ENCODE assay signal across 8 mouse cellular contexts in the genomic region with DNA sequence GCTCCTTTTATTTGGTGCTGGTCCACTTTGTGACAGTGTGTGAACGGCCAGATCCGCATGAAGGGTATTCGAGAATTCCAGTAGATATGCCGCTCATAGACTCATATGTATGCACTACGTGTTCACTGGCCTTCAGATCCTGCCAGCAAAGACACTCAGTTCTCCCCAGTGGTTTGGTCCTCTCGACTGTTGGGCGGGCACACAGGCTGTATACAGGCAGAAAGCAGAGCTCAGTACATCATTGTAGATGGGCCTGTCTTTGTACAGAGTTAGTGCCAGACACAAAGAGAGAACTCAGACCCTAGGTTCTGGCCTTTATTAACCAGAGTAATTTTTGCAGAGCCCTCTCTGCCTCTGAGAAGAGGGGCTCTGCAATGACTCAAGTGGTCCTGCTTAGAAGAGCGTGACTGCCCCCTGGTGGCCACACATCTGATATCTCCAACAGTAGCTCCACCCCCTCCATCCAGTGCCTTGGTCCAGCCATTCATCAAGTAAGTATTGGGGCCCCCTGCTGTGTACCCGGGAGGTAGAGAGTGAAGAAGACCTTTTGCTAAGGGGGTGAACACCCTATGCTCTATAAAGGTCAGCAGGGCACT. TPM values are rescaled to one million over a fixed set of nuclear protein-coding genes. Genes with fewer than 3 reads are reported as not detected.
DNase-seq lines count a peak whose midpoint lies in the region; ATAC-seq lines count a peak whose summit lies in the region.

No protein-coding gene starts in this region.

- H3K4me2 ChIP-seq in hindbrain, embryonic 15.5 days, result no peak overlapping the region

- DNase-seq in T-cell, adult 2 months (ENCODE audit: low spot score), result peak; percentile 51
- DNase-seq in cerebellum, postnatal 25 days, result peak; percentile 73 to 88
- peak; percentile 85 to 90 for DNase-seq in frontal cortex, postnatal 36 days (ENCODE audit: low spot score in 2 of 2)
- peak; percentile 85 for DNase-seq in left cerebral cortex, adult 11 months (ENCODE audit: low spot score)
- DNase-seq in lung, postnatal 36 days, result peak; percentile 93
- DNase-seq in right cerebral cortex, postnatal 10 days (ENCODE audit: low spot score in 2 of 2), result peak; percentile 91 to 93
- DNase-seq in urinary bladder, postnatal 36 days (ENCODE audit: low spot score in 2 of 2), result peak; percentile 71 to 75

- H3K4me3 ChIP-seq in hindbrain, embryonic 15.5 days, result no peak overlapping the region

- peak overlapping the region; percentile 55 for H3K27ac ChIP-seq in hindbrain, embryonic 15.5 days (replicated peaks)

- no peak overlapping the region for H3K9ac ChIP-seq in hindbrain, embryonic 15.5 days

- WGBS in hindbrain, embryonic 15.5 days, result 28% methylated on average over 9 of the region's 9 CpGs

- H3K27me3 ChIP-seq in hindbrain, embryonic 15.5 days, result no peaks in the 10 kb centered on the region

- H3K4me1 ChIP-seq in hindbrain, embryonic 15.5 days (replicated peaks), result peaks cover 26% of the 10 kb centered on the region

- H3K9me3 ChIP-seq in hindbrain, embryonic 15.5 days, result no peaks in the 10 kb centered on the region

- ATAC-seq in hindbrain, embryonic 15.5 days (ENCODE audit: low FRiP score, low read depth), result peak; percentile 84

- no peaks in the 10 kb centered on the region for H3K36me3 ChIP-seq in hindbrain, embryonic 15.5 days

RNA-seq across cellular contexts. Expression of a gene that starts 30.3 kb away (rescaled TPM):
- polyA plus RNA-seq in hindbrain, embryonic 15.5 days (2015; fragmentation: Nextera tagmentation; extraction: Ambion mirVana), result 32.5 and 35.3 TPM in 2 replicates
